Mouse (Mus musculus) spleen, adult 2 months (tissue): Measurements from ENCODE around the gene Btbd35f1.
"Not testable (repeated sequence)": the region's sequence is repeated elsewhere in the genome, so short reads cannot be mapped to it uniquely, and the experiment has no call there.

ENCODE experiments used
- CTCF ChIP-seq: fragments of 200-500 bp; IDR thresholded peaks from 2 replicates; pipeline ENCODE4 v1.5.1; 2011; ENCODE audit warnings: mild to moderate bottlenecking, inconsistent platforms; ENCODE audit not compliant: insufficient read depth, insufficient read length, insufficient replicate concordance; ENCODE audit errors: extremely low read depth
- POLR2A ChIP-seq: fragments of 200-500 bp; IDR thresholded peaks from 2 replicates; pipeline ENCODE4 v1.6.1; 2011; ENCODE audit warnings: low read depth, low read length, inconsistent platforms

- TF ChIP-seq POLR2A, CTCF: not testable (repeated sequence)
Observed at GRCm38 (mm10) chrX:32601008-32601407, 41.2 kb downstream of the Btbd35f1 start.
